15 mouse cellular contexts compared by ENCODE assay signal in genomic region chr19:24514661-24515642, GRCm38 (mm10). TPM values are rescaled to one million over a fixed set of nuclear protein-coding genes. Genes with fewer than 3 reads are reported as not detected.
DNase-seq lines count a peak whose midpoint lies in the region; ATAC-seq and TF ChIP-seq lines count a peak whose summit lies in the region.
"Had no signal": no experiment of that assay in that cellular context is flagged by ENCODE, and none has a peak within 500 bp of the region (broad histone marks: within the 10 kb centered on the region; RNA-seq: fewer than 3 reads in every experiment).

No protein-coding gene starts in this region.

- H3K27me3 ChIP-seq in lung, embryonic 16.5 days (ENCODE audit: control insufficient read depth, insufficient read depth, low read depth, low read length) = no peaks in the 10 kb centered on the region
- no peaks in the 10 kb centered on the region for H3K27me3 ChIP-seq in intestine, postnatal 0 days (replicated peaks; ENCODE audit: control insufficient read depth, insufficient read depth, low read length)
- no peaks in the 10 kb centered on the region for H3K27me3 ChIP-seq in liver, postnatal 0 days (ENCODE audit: insufficient read depth, low read length)
- H3K27me3 ChIP-seq in stomach, embryonic 16.5 days (ENCODE audit: control insufficient read depth, insufficient read depth, low read length) = no peaks in the 10 kb centered on the region
- H3K27me3 ChIP-seq: embryonic facial prominence, embryonic 13.5 days had no signal

- no peak for TF ChIP-seq CTCF in intestine, postnatal 0 days (IDR thresholded peaks at IDR 0.05; ENCODE audit: low read depth)
- TF ChIP-seq CTCF in liver, postnatal 0 days (IDR thresholded peaks at IDR 0.05; ENCODE audit: low read depth) = no peak

- no peak for TF ChIP-seq EP300 in liver, postnatal 0 days (IDR thresholded peaks at IDR 0.05; ENCODE audit: low read depth)

- no peaks in the 10 kb centered on the region for H3K36me3 ChIP-seq in lung, embryonic 16.5 days (ENCODE audit: control insufficient read depth, insufficient read depth, low read length)
- H3K36me3 ChIP-seq in intestine, postnatal 0 days (ENCODE audit: control insufficient read depth, insufficient read depth) = 0 out of 2 replicates have a peak, but pooled peaks cover 6% of the 10 kb centered on the region
- no peaks in the 10 kb centered on the region for H3K36me3 ChIP-seq in liver, postnatal 0 days (replicated peaks; ENCODE audit: insufficient read depth, low read length)
- no peaks in the 10 kb centered on the region for H3K36me3 ChIP-seq in stomach, embryonic 16.5 days (ENCODE audit: control insufficient read depth, insufficient read depth, low read length)
- H3K36me3 ChIP-seq: embryonic facial prominence, embryonic 13.5 days; neural tube, embryonic 13.5 days had no signal

- peak; percentile 34; the same call in 1 of the 2 replicates for ATAC-seq in lung, embryonic 16.5 days (ENCODE audit: low read depth)
- peak; percentile 93 for ATAC-seq in intestine, postnatal 0 days
- ATAC-seq in liver, postnatal 0 days = no peak
- peak; percentile 86 for ATAC-seq in stomach, embryonic 16.5 days (ENCODE audit: insufficient read depth, low FRiP score)

- H3K9me3 ChIP-seq in lung, embryonic 16.5 days (ENCODE audit: control insufficient read depth, low read length) = no peaks in the 10 kb centered on the region
- no peaks in the 10 kb centered on the region for H3K9me3 ChIP-seq in intestine, postnatal 0 days (ENCODE audit: control insufficient read depth)
- no peaks in the 10 kb centered on the region for H3K9me3 ChIP-seq in liver, postnatal 0 days (ENCODE audit: low read length)
- H3K9me3 ChIP-seq in stomach, embryonic 16.5 days (replicated peaks; ENCODE audit: control insufficient read depth, low read length) = no peaks in the 10 kb centered on the region
- H3K9me3 ChIP-seq: embryonic facial prominence, embryonic 13.5 days; neural tube, embryonic 13.5 days had no signal

- no peak overlapping the region for H3K27ac ChIP-seq in lung, embryonic 16.5 days (ENCODE audit: low read length)
- H3K27ac ChIP-seq in intestine, postnatal 0 days (ENCODE audit: low read depth, low read length) = peak overlapping the region; percentile 46
- H3K27ac ChIP-seq in liver, postnatal 0 days (ENCODE audit: low read depth) = peak overlapping the region; percentile 96; the same call in 1 of the 2 replicates
- H3K27ac ChIP-seq in stomach, embryonic 16.5 days (ENCODE audit: low read length) = 0 out of 2 replicates have a peak overlapping the region, but pooled peaks have one; percentile 5
- H3K27ac ChIP-seq: embryonic facial prominence, embryonic 13.5 days; neural tube, embryonic 13.5 days had no signal

- H3K9ac ChIP-seq in lung, embryonic 16.5 days (ENCODE audit: low read length) = no peak overlapping the region
- 0 out of 2 replicates have a peak overlapping the region, but pooled peaks have one; percentile 7 for H3K9ac ChIP-seq in intestine, postnatal 0 days (ENCODE audit: low read depth, low read length)
- no peak overlapping the region; the same call in 1 of the 2 replicates for H3K9ac ChIP-seq in liver, postnatal 0 days (replicated peaks)
- H3K9ac ChIP-seq in stomach, embryonic 16.5 days (ENCODE audit: low read length) = no peak overlapping the region
- H3K9ac ChIP-seq: embryonic facial prominence, embryonic 13.5 days; lung, embryonic 14.5 days; neural tube, embryonic 13.5 days had no signal

- H3K4me3 ChIP-seq in lung, embryonic 16.5 days (ENCODE audit: low read length) = no peak overlapping the region
- H3K4me3 ChIP-seq in intestine, postnatal 0 days (ENCODE audit: low read depth, low read length) = no peak overlapping the region
- no peak overlapping the region for H3K4me3 ChIP-seq in liver, postnatal 0 days (ENCODE audit: low read depth, low read length)
- no peak overlapping the region for H3K4me3 ChIP-seq in stomach, embryonic 16.5 days (replicated peaks; ENCODE audit: low read length)
- H3K4me3 ChIP-seq: embryonic facial prominence, embryonic 13.5 days; neural tube, embryonic 13.5 days had no signal

- WGBS in lung, embryonic 16.5 days = 61% methylated on average over 15 of the region's 15 CpGs
- WGBS in intestine, postnatal 0 days = 43% methylated on average over 15 of the region's 15 CpGs
- WGBS in liver, postnatal 0 days (ENCODE audit: insufficient replicate concordance) = 75% methylated on average over 15 of the region's 15 CpGs
- whole genome bisulfite sequencing in stomach, embryonic 16.5 days = 67% methylated on average over 15 of the region's 15 CpGs

- H3K4me1 ChIP-seq in lung, embryonic 16.5 days (replicated peaks; ENCODE audit: control insufficient read depth, insufficient read depth, low read length) = peaks cover 5% of the 10 kb centered on the region; the same call in 1 of the 2 replicates
- peaks cover 18% of the 10 kb centered on the region for H3K4me1 ChIP-seq in intestine, postnatal 0 days (replicated peaks; ENCODE audit: control insufficient read depth, insufficient read depth, low read length)
- H3K4me1 ChIP-seq in liver, postnatal 0 days (ENCODE audit: insufficient read depth) = peaks cover 42% of the 10 kb centered on the region
- H3K4me1 ChIP-seq in stomach, embryonic 16.5 days (ENCODE audit: control insufficient read depth, insufficient read depth, low read length) = no peaks in the 10 kb centered on the region; the same call in 1 of the 2 replicates
- H3K4me1 ChIP-seq: embryonic facial prominence, embryonic 13.5 days; neural tube, embryonic 13.5 days had no signal

- no peak for DNase-seq in lung, postnatal 10 days
- DNase-seq in liver, postnatal 0 days = no peak
- no peak for DNase-seq in thymus, postnatal 25 days
- DNase-seq in thymus, postnatal 14 days = no peak
- DNase-seq: cerebellum, adult 8-10 months; gastrocnemius, postnatal 14 days; left cerebral cortex, postnatal 4 days; lung, embryonic 14.5 days; right cerebral cortex, postnatal 25 days had no signal

- H3K4me2 ChIP-seq in lung, embryonic 16.5 days (ENCODE audit: low read depth, low read length) = no peak overlapping the region
- peak overlapping the region; percentile 54 for H3K4me2 ChIP-seq in intestine, postnatal 0 days (replicated peaks; ENCODE audit: low read depth)
- H3K4me2 ChIP-seq in liver, postnatal 0 days (ENCODE audit: low read depth, low read length) = peak overlapping the region; percentile 66; the same call in 1 of the 2 replicates
- H3K4me2 ChIP-seq in stomach, embryonic 16.5 days (ENCODE audit: low read depth, low read length) = peak overlapping the region; percentile 22; the same call in 1 of the 2 replicates
- H3K4me2 ChIP-seq: embryonic facial prominence, embryonic 13.5 days; lung, embryonic 14.5 days; midbrain, embryonic 11.5 days; neural tube, embryonic 13.5 days had no signal

RNA-seq across cellular contexts. Expression of gene Fam122a, which starts 37.8 kb away (rescaled TPM):
- 39.2 and 41.1 TPM in 2 replicates for polyA plus RNA-seq in lung, embryonic 16.5 days (2015; fragmentation: Nextera tagmentation; extraction: Ambion mirVana)
- 40.5 and 45.0 TPM in 2 replicates for polyA plus RNA-seq in intestine, postnatal 0 days (2015; fragmentation: Nextera tagmentation; extraction: Ambion mirVana)
- polyA plus RNA-seq in liver, postnatal 0 days (2015; fragmentation: Nextera tagmentation; extraction: Ambion mirVana) = 28.6 and 30.6 TPM in 2 replicates
- 35.0 and 37.6 TPM in 2 replicates for polyA plus RNA-seq in stomach, embryonic 16.5 days (2015; fragmentation: Nextera tagmentation; extraction: Ambion mirVana)

RNA-seq across cellular contexts. Expression of gene Pip5k1b, which starts 40.7 kb away (rescaled TPM):
- polyA plus RNA-seq in lung, embryonic 16.5 days (2015; fragmentation: Nextera tagmentation; extraction: Ambion mirVana) = 3.8 TPM in 2 replicates
- polyA plus RNA-seq in intestine, postnatal 0 days (2015; fragmentation: Nextera tagmentation; extraction: Ambion mirVana) = 29.4 and 31.5 TPM in 2 replicates
- 3.0 and 4.4 TPM in 2 replicates for polyA plus RNA-seq in liver, postnatal 0 days (2015; fragmentation: Nextera tagmentation; extraction: Ambion mirVana)
- polyA plus RNA-seq in stomach, embryonic 16.5 days (2015; fragmentation: Nextera tagmentation; extraction: Ambion mirVana) = 3.8 and 4.1 TPM in 2 replicates
